Mouse (Mus musculus) liver, embryonic 16.5 days (tissue): Measurements from ENCODE around the gene Hist1h3g. TPM values are rescaled to one million over a fixed set of nuclear protein-coding genes. Genes with fewer than 3 reads are reported as not detected.
"Not testable (repeated sequence)": the region's sequence is repeated elsewhere in the genome, so short reads cannot be mapped to it uniquely, and the experiment has no call there.

ENCODE experiments used
- ATAC-seq: fragments of 200-750 bp; cut with Nextera tagmentation; 2 replicates; pipeline ENCODE4 v1.8.0; 2017; ENCODE audit warnings: low read depth, mild to moderate bottlenecking, moderate number of reproducible peaks, moderate library complexity
- H3K27ac ChIP-seq: fragments of 300-500 bp; sonication (generic); 2 replicates; pipeline ENCODE4 v1.5.1; 2014; ENCODE audit warnings: mild to moderate bottlenecking, low read length
- H3K27me3 ChIP-seq: fragments of 300-500 bp; sonication (generic); 2 replicates; pipeline ENCODE4 v1.6.1; 2014; ENCODE audit warnings: low read depth, low read length, mixed read lengths; ENCODE audit not compliant: control insufficient read depth, insufficient read depth
- H3K36me3 ChIP-seq: fragments of 300-500 bp; sonication (generic); 2 replicates; pipeline ENCODE4 v1.6.1; 2014; ENCODE audit warnings: mild to moderate bottlenecking; ENCODE audit not compliant: control insufficient read depth, insufficient read depth
- H3K4me1 ChIP-seq: fragments of 300-500 bp; sonication (generic); 2 replicates; pipeline ENCODE4 v1.6.1; 2014; ENCODE audit warnings: low read depth, low read length, mixed read lengths; ENCODE audit not compliant: control insufficient read depth
- H3K4me2 ChIP-seq: fragments of 300-500 bp; sonication (generic); 2 replicates; pipeline ENCODE4 v1.6.1; 2014; ENCODE audit warnings: low read depth, low read length, mixed read lengths
- H3K4me3 ChIP-seq: fragments of 300-500 bp; sonication (generic); 2 replicates; pipeline ENCODE4 v1.5.1; 2014; ENCODE audit warnings: low read depth, mild to moderate bottlenecking, low read length
- H3K9ac ChIP-seq: fragments of 300-500 bp; sonication (generic); 2 replicates; pipeline ENCODE4 v1.6.1; 2014; ENCODE audit warnings: low read depth, low read length
- H3K9me3 ChIP-seq: fragments of 300-500 bp; sonication (generic); replicated peaks from 2 replicates; pipeline ENCODE4 v1.6.1; 2016; ENCODE audit warnings: low read length; ENCODE audit not compliant: control insufficient read depth
- WGBS: fragments of 180-500 bp; shearing (Covaris S2); extraction: QIAGEN DNeasy Blood & Tissue Kit; methylation state at CpG from one replicate; pipeline ENCODE4 v1.1.7; 2014; ENCODE audit not compliant: insufficient replicate concordance; 5-methylcytosine and 5-hydroxymethylcytosine counted together
- polyA plus RNA-seq: library from polyadenylated mRNA; unstranded; fragments of >200 nt; fragmentation: Nextera tagmentation; extraction: Ambion mirVana; gene quantifications from 2 replicates; pipeline ENCODE4 v1.2.1, GENCODE M21; 2015

Hist1h3g gene
- 11.0 and 14.8 TPM in 2 replicates for polyA plus RNA-seq

DNA sequence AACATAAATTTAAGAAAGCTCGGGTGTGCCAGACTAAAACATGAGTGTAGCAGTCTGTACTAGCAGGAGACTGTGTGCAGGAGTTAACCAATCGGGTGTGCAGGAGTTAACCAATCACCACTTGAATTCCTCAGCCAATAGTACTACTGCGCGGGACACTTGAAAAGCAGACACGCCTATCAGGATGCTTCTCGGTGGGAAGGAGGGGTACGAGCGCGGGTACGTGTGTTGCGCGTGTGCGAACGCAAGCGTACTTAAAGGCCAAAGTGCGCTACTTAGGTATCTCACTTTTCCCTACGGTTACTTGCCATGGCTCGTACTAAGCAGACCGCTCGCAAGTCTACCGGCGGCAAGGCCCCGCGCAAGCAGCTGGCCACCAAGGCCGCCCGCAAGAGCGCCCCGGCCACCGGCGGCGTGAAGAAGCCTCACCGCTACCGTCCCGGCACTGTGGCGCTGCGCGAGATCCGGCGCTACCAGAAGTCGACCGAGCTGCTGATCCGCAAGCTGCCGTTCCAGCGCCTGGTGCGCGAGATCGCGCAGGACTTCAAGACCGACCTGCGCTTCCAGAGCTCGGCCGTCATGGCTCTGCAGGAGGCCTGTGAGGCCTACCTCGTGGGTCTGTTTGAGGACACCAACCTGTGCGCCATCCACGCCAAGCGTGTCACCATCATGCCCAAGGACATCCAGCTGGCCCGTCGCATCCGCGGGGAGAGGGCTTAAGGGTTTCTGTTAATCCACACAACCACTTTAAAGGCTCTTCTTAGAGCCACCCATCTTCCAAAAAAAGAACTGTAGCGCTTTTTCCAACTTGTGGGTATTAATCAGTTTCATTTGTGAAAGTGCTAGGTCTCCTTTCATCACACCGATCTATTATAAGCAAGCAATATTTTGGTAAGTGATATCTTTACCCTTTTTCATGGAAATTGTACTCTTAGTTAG lies at the start of gene Hist1h3g:
Gene Hist1h3g, plus strand, starts transcription at position 286 of the 939 bp plus-strand sequence.
- peak within 1 kb of the TSS; percentile 65 for H3K4me3 ChIP-seq
- peak within 1 kb of the TSS; percentile 84 for H3K9ac ChIP-seq
- H3K4me2 ChIP-seq, result peak within 1 kb of the TSS; percentile 64
- WGBS, result under 1% methylated on average over 42 of the region's 62 CpGs
- H3K27me3 ChIP-seq, H3K36me3 ChIP-seq, H3K9me3 ChIP-seq: not testable (repeated sequence)
- peaks cover 24% of the 10 kb centered on the region for H3K4me1 ChIP-seq
- H3K27ac ChIP-seq, result peak within 1 kb of the TSS; percentile 96
- peak; percentile 81 for ATAC-seq

GRCm38 (mm10) chr13:23488400-23489322 lies 46.6 kb upstream of the Hist1h3g start, which contains the start of gene Btn2a2:
Gene Btn2a2 (minus strand): TSS chr13:23488857.
- Histone ChIP-seq H3K9ac (no peak within 1 kb of the TSS), H3K36me3 (no peaks in the 10 kb centered on the region), H3K4me1 (peaks cover 14% of the 10 kb centered on the region), H3K4me2 (peak within 1 kb of the TSS; percentile 55), H3K4me3 (0 out of 2 replicates have a peak within 1 kb of the TSS, but pooled peaks have one; percentile 18), H3K9me3 (no peaks in the 10 kb centered on the region), H3K27ac (no peak within 1 kb of the TSS), H3K27me3 (peaks cover 5% of the 10 kb centered on the region)
- 6% methylated on average over 13 of the region's 14 CpGs for WGBS
- ATAC-seq, result peak; percentile 69

- 17% methylated on average over 1 of the region's 1 CpGs for WGBS
- no peak for ATAC-seq
- Histone ChIP-seq H3K9me3 (no peaks in the 10 kb centered on the region), H3K27ac (no peak overlapping the region), H3K36me3 (no peaks in the 10 kb centered on the region), H3K4me3 (no peak overlapping the region), H3K9ac (no peak overlapping the region), H3K4me2 (no peak overlapping the region), H3K4me1 (peaks cover 14% of the 10 kb centered on the region), H3K27me3 (peaks cover 5% of the 10 kb centered on the region)
Measured at GRCm38 (mm10) chr13:23490863-23491262, 44.4 kb upstream of the Hist1h3g start.

DNA sequence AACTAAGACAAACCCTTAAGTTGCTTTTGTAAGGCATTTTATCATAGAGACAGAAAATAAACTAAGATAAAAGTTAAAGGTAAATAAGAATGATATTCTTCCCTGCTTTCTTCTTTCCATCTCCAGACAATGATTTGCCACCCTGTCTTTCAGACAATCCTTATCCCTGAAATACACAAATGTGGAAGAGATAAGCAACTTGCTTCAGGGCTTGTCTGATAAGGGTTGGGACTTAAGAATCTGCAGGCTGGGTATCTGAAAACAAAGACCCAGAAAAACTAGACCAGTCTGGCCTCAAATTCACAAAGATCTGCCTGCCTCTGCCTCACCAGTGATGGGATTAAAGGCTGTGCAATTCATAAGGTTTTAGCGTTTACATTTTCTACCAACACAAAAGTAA lies 44.0 kb upstream of the Hist1h3g start:
- Histone ChIP-seq H3K4me3 (no peak overlapping the region), H3K9me3 (no peaks in the 10 kb centered on the region), H3K36me3 (no peaks in the 10 kb centered on the region), H3K27me3 (peaks cover 5% of the 10 kb centered on the region), H3K4me2 (no peak overlapping the region), H3K4me1 (peaks cover 14% of the 10 kb centered on the region), H3K27ac (no peak overlapping the region), H3K9ac (no peak overlapping the region)
- no peak for ATAC-seq
- 16% methylated on average over 1 of the region's 1 CpGs for WGBS

GRCm38 (mm10) chr13:23491990-23492389 lies 43.2 kb upstream of the Hist1h3g start:
- 14% methylated on average over 14 of the region's 14 CpGs for WGBS
- Histone ChIP-seq H3K4me1 (peaks cover 14% of the 10 kb centered on the region), H3K9me3 (no peaks in the 10 kb centered on the region)

GRCm38 (mm10) chr13:23495526-23495925 lies 39.7 kb upstream of the Hist1h3g start:
- WGBS, result 67% methylated on average over 6 of the region's 6 CpGs
- no peak overlapping the region for H3K9ac ChIP-seq
- H3K27me3 ChIP-seq, result no peaks in the 10 kb centered on the region
- H3K27ac ChIP-seq, result no peak overlapping the region
- no peak overlapping the region for H3K4me3 ChIP-seq
- no peak for ATAC-seq
- no peak overlapping the region for H3K4me2 ChIP-seq
- H3K4me1 ChIP-seq, result peaks cover 22% of the 10 kb centered on the region
- no peaks in the 10 kb centered on the region for H3K9me3 ChIP-seq
- no peaks in the 10 kb centered on the region for H3K36me3 ChIP-seq

More at GRCm38 (mm10) chr13:23491990-23492389, 43.2 kb upstream of the Hist1h3g start:
- no peaks in the 10 kb centered on the region for H3K36me3 ChIP-seq
- H3K27me3 ChIP-seq, result peaks cover 5% of the 10 kb centered on the region
- no peak for ATAC-seq
- peak overlapping the region; percentile 66 for H3K4me2 ChIP-seq
- H3K9ac ChIP-seq, result peak overlapping the region; percentile 21; the same call in 1 of the 2 replicates
- H3K27ac ChIP-seq, result no peak overlapping the region
- H3K4me3 ChIP-seq, result peak overlapping the region; percentile 53

DNA sequence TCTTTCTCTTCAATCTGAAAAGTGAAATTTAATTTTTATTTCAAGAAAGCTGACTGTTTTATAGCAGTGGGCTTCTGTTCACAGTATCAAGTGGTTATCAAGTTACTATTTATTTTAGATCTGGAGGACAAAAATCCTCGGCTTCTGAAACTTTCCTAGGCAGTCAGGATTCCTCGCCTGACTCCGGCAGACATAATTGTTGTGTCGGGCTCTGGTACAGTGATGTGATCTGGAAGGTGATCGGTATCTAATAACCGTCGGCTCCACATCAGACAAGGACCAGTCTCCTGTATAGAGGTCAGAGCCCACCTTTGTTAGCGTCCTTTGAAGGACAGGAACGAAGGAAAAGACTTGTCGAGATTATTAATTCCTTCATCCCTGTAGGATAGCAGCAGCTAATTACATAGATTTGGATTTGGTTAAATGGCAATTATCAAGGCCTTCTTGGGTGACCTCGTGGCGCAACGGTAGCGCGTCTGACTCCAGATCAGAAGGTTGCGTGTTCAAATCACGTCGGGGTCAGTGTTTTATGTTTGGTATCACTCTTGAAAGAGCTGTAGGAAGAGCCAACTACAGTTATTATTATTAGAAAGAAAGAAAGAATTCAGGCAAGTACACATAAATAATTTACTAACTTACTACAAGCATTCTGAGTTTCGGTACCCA lies 37.4 kb upstream of the Hist1h3g start:
- H3K9ac ChIP-seq, result no peak overlapping the region
- peak overlapping the region; percentile 60 for H3K4me2 ChIP-seq
- no peaks in the 10 kb centered on the region for H3K27me3 ChIP-seq
- H3K36me3 ChIP-seq, result no peaks in the 10 kb centered on the region
- H3K4me1 ChIP-seq, result peaks cover 20% of the 10 kb centered on the region
- H3K4me3 ChIP-seq, result peak overlapping the region; percentile 48
- peak; percentile 48 for ATAC-seq
- 4% methylated on average over 19 of the region's 19 CpGs for WGBS
- no peaks in the 10 kb centered on the region for H3K9me3 ChIP-seq
- no peak overlapping the region for H3K27ac ChIP-seq

DNA sequence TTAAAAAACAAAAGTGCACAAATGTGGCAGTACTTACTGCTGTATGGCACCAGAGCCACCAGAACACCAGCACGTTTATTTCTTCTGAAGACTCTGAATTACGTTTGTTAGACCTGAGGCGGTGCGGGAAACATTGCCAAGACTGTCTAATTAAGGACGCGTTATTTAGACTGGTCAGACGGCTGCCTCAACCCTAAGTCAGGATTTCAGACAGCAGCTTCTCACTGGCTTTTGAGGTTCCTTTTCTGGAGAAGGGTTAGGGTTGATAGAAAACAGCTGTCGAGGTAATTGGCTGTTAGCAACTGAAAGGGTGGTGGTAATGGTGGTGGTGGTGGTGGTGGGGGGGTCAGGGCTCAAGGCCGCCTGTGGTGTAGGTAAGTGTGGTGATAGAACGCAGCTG lies 36.6 kb upstream of the Hist1h3g start:
- peak overlapping the region; percentile 48 for H3K4me3 ChIP-seq
- ATAC-seq, result no peak
- no peak overlapping the region for H3K9ac ChIP-seq
- H3K36me3 ChIP-seq, result no peaks in the 10 kb centered on the region
- no peak overlapping the region for H3K27ac ChIP-seq
- no peaks in the 10 kb centered on the region for H3K9me3 ChIP-seq
- H3K27me3 ChIP-seq, result no peaks in the 10 kb centered on the region
- WGBS, result 16% methylated on average over 10 of the region's 10 CpGs
- H3K4me2 ChIP-seq, result peak overlapping the region; percentile 60
- H3K4me1 ChIP-seq, result peaks cover 23% of the 10 kb centered on the region
